Mouse (Mus musculus): ENCODE data around the gene Gm9837.

DNA sequence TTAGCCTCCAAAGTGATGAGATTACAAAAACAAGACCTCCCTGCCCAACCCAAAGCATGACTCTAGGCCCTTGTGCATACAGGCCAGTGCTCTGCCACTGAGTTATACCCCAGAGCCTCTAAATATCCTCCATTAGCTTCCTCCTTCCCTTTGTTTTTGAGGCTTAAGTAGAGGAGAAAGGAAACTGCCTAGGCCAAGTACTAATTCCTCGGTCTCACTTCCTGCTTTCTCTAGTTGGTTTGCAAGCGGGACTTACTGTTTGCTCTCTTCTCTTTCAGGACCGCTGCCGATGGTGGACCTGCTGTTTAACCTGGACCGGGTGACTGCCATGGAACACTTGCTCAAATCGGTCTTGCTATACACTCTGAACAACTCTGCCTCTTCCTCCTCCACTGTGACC, 33.9 kb downstream of the Gm9837 start:
- no peak for TF ChIP-seq EP300 (IDR thresholded peaks at IDR 0.05; ENCODE audit: insufficient read depth, low read depth, low read length)
- no peak for TF ChIP-seq POLR2A (IDR thresholded peaks at IDR 0.05; ENCODE audit: insufficient read depth, low read depth, low read length)
- TF ChIP-seq CTCF (IDR thresholded peaks at IDR 0.05): no peak
